Mouse (Mus musculus) CH12.LX (cell line): ENCODE results near the gene Ing1. TPM values are rescaled to one million over a fixed set of nuclear protein-coding genes. Genes with fewer than 3 reads are reported as not detected.

Experiments used
- DNase-seq: peaks from one replicate; pipeline ENCODE4 v3.0.0-alpha.2; 2013; ENCODE audit errors: extremely low read depth
- H3K27ac ChIP-seq: 2 replicates; pipeline ENCODE4 v1.5.1; 2012; ENCODE audit warnings: low read depth, mild to moderate bottlenecking, control low read depth, moderate library complexity; ENCODE audit not compliant: insufficient read depth
- H3K27me3 ChIP-seq: replicated peaks from 2 replicates; pipeline ENCODE3; 2012; ENCODE audit warnings: inconsistent platforms
- H3K36me3 ChIP-seq, 2 experiments: replicated peaks in 1 of 2; 2 replicates each; pipeline versions ENCODE3 to v1.6.1; 2012; ENCODE audit warnings: inconsistent platforms in 1 of 2, low read length in 1 of 2, mild to moderate bottlenecking in 1 of 2, mixed read lengths in 1 of 2, moderate library complexity in 1 of 2; ENCODE audit not compliant: control insufficient read depth in 1 of 2, insufficient read depth in 1 of 2
- H3K4me1 ChIP-seq, 2 experiments: 2 replicates each; pipeline ENCODE4 v1.6.1; 2012; ENCODE audit warnings: inconsistent platforms in 1 of 2, moderate library complexity in 1 of 2; ENCODE audit not compliant: insufficient read depth in 2 of 2, control insufficient read depth in 1 of 2
- H3K4me2 ChIP-seq: 2 replicates; pipeline ENCODE4 v1.6.1; 2012; ENCODE audit warnings: low read depth, mild to moderate bottlenecking, control low read depth; ENCODE audit not compliant: poor library complexity, insufficient read depth, severe bottlenecking
- H3K4me3 ChIP-seq, 3 experiments: fragments of 150-350 bp in 1 of 3; sonication (generic) in 1 of 3; replicated peaks in 1 of 3; 2 replicates each; pipeline versions ENCODE3 to v1.5.1; 2011 to 2012; ENCODE audit warnings: low read depth in 2 of 3, low read length in 2 of 3, mild to moderate bottlenecking in 2 of 3, moderate library complexity in 2 of 3, control low read depth in 1 of 3, improper control_type of control experiment in 1 of 3, inconsistent platforms in 1 of 3, mixed read lengths in 1 of 3; ENCODE audit not compliant: poor library complexity in 1 of 3
- H3K79me2 ChIP-seq: replicated peaks from 2 replicates; pipeline ENCODE4 v1.6.1; 2012; ENCODE audit warnings: mild to moderate bottlenecking, moderate library complexity; ENCODE audit not compliant: control insufficient read depth, poor library complexity, insufficient read depth, severe bottlenecking; ENCODE audit errors: extremely low read depth
- H3K9ac ChIP-seq: 2 replicates; pipeline ENCODE4 v1.6.1; 2012; ENCODE audit warnings: low read depth, mild to moderate bottlenecking, control low read depth, moderate library complexity; ENCODE audit not compliant: insufficient read depth
- H3K9me3 ChIP-seq: replicated peaks from 2 replicates; pipeline ENCODE3; 2012; ENCODE audit warnings: low read length, inconsistent platforms, mixed read lengths
- BHLHE40 ChIP-seq: IDR thresholded peaks from 2 replicates; pipeline ENCODE4 v1.6.1; 2011; ENCODE audit warnings: mild to moderate bottlenecking, low read depth, low read length, improper control_type of control experiment
- CHD1 ChIP-seq: IDR thresholded peaks from 2 replicates; pipeline ENCODE4 v1.6.1; 2012; ENCODE audit warnings: low read depth, low read length, improper control_type of control experiment, inconsistent platforms
- CTCF ChIP-seq, 2 experiments: IDR thresholded peaks in 1 of 2; conservative IDR thresholded peaks in 1 of 2; 2 replicates each; pipeline ENCODE4 v1.5.1; 2011 to 2012; ENCODE audit warnings: low read depth in 2 of 2, low read length in 2 of 2, improper control_type of control experiment in 1 of 2, inconsistent platforms in 1 of 2, mild to moderate bottlenecking in 1 of 2, moderate library complexity in 1 of 2
- E2F4 ChIP-seq: IDR thresholded peaks from 2 replicates; pipeline ENCODE4 v1.6.1; 2011; ENCODE audit warnings: low read depth, low read length, improper control_type of control experiment; ENCODE audit not compliant: insufficient replicate concordance
- EP300 ChIP-seq: IDR thresholded peaks from 2 replicates; pipeline ENCODE4 v1.6.1; 2011; ENCODE audit warnings: low read length, improper control_type of control experiment
- IRF4 ChIP-seq: IDR thresholded peaks from 2 replicates; pipeline ENCODE4 v1.6.1; 2014; ENCODE audit warnings: low read depth, mild to moderate bottlenecking, inconsistent platforms, low read length, improper control_type of control experiment
- JUN ChIP-seq: IDR thresholded peaks from 2 replicates; pipeline ENCODE4 v1.6.1; 2011; ENCODE audit warnings: low read depth, mild to moderate bottlenecking, low read length, improper control_type of control experiment, moderate library complexity; ENCODE audit not compliant: insufficient read depth
- JUND ChIP-seq: conservative IDR thresholded peaks from 2 replicates; pipeline ENCODE4 v1.6.1; 2011; ENCODE audit warnings: low read depth, low read length, improper control_type of control experiment
- MAFK ChIP-seq: IDR thresholded peaks from 2 replicates; pipeline ENCODE4 v1.6.1; 2011; ENCODE audit warnings: low read length, improper control_type of control experiment; ENCODE audit not compliant: insufficient replicate concordance
- MAX ChIP-seq: IDR thresholded peaks from 2 replicates; pipeline ENCODE4 v1.6.1; 2011; ENCODE audit warnings: low read length, improper control_type of control experiment
- MXI1 ChIP-seq: IDR thresholded peaks from 2 replicates; pipeline ENCODE4 v1.6.1; 2011; ENCODE audit warnings: mild to moderate bottlenecking, low read depth, low read length, improper control_type of control experiment
- NRF1 ChIP-seq: IDR thresholded peaks from 2 replicates; pipeline ENCODE4 v1.6.1; 2014; ENCODE audit warnings: low read depth, mild to moderate bottlenecking, inconsistent platforms, low read length, improper control_type of control experiment, moderate library complexity
- PAX5 ChIP-seq: IDR thresholded peaks from 2 replicates; pipeline ENCODE4 v1.6.1; 2012; ENCODE audit warnings: low read length, inconsistent platforms, mixed read lengths
- RAD21 ChIP-seq: IDR thresholded peaks from 2 replicates; pipeline ENCODE4 v1.6.1; 2011; ENCODE audit warnings: low read depth, mild to moderate bottlenecking, low read length, improper control_type of control experiment, moderate library complexity
- RCOR1 ChIP-seq: conservative IDR thresholded peaks from 2 replicates; pipeline ENCODE4 v1.6.1; 2012; ENCODE audit warnings: low read depth, mild to moderate bottlenecking, inconsistent platforms, low read length, improper control_type of control experiment
- SIN3A ChIP-seq: IDR thresholded peaks from 2 replicates; pipeline ENCODE4 v1.6.1; 2012; ENCODE audit warnings: low read length, improper control_type of control experiment, inconsistent platforms
- TCF12 ChIP-seq: IDR thresholded peaks from 2 replicates; pipeline ENCODE4 v1.6.1; 2014; ENCODE audit warnings: low read depth, mild to moderate bottlenecking, inconsistent platforms, low read length, improper control_type of control experiment
- USF1 ChIP-seq: IDR thresholded peaks from 2 replicates; pipeline ENCODE4 v1.6.1; 2014; ENCODE audit warnings: low read depth, mild to moderate bottlenecking, inconsistent platforms, low read length, improper control_type of control experiment
- USF2 ChIP-seq: conservative IDR thresholded peaks from 2 replicates; pipeline ENCODE4 v1.6.1; 2011; ENCODE audit warnings: low read depth, low read length, improper control_type of control experiment
- ZC3H11A ChIP-seq: IDR thresholded peaks from 2 replicates; pipeline ENCODE4 v1.6.1; 2012; ENCODE audit warnings: low read depth, mild to moderate bottlenecking, inconsistent platforms, low read length, improper control_type of control experiment
- ZKSCAN1 ChIP-seq: IDR thresholded peaks from 2 replicates; pipeline ENCODE4 v1.6.1; 2012; ENCODE audit warnings: low read depth, inconsistent platforms, low read length, improper control_type of control experiment, borderline replicate concordance
- ZMIZ1 ChIP-seq: IDR thresholded peaks from 2 replicates; pipeline ENCODE4 v1.6.1; 2012; ENCODE audit warnings: low read depth, mild to moderate bottlenecking, inconsistent platforms, low read length, improper control_type of control experiment
- dilution Hi-C: fragments of 300-500 bp; cut with MboI; formaldehyde crosslinking; loops from 2 replicates; pipeline ENCODE4 v1.14.3; 2020; ENCODE audit warnings: low sequenced_read_pairs; ENCODE audit not compliant: extremely low pct_unique_long_range_greater_than_20kb, extremely low pct_ligation_motif_present
- in situ Hi-C: fragments of 300-500 bp; cut with MboI; formaldehyde crosslinking; loops from 3 replicates; pipeline ENCODE4 v1.14.3; 2019; ENCODE audit warnings: low sequenced_read_pairs, low pct_ligation_motif_present, low pct_unique_long_range_greater_than_20kb, mixed read lengths
- polyA plus RNA-seq: library from polyadenylated mRNA; unstranded; fragments of >175 nt; gene quantifications from 2 replicates; pipeline ENCODE4 v1.2.1, GENCODE M21; 2012; ENCODE audit warnings: low read depth; ENCODE audit not compliant: insufficient read length
- total RNA-seq, 2 experiments: library from RNA; depleted of rRNA; stranded (reverse); fragments of 300-350 nt in 1 of 2; fragments of >200 nt in 1 of 2; gene quantifications; 2 replicates each; pipeline ENCODE4 v1.2.3; 2012 to 2014

Ing1 gene
- total and polyA plus RNA-seq, 3 experiments = 30.9 to 47.8 (median 33.8) TPM

GRCm38 (mm10) chr8:11591837-11592236 is 36.5 kb downstream of the Ing1 start:
- Histone ChIP-seq H3K36me3 (no peaks in the 10 kb centered on the region), H3K4me2 (no peak overlapping the region), H3K4me1 (peaks cover 4 to 6% of the 10 kb centered on the region in 2 experiments; a peak in 3 of 4 replicates), H3K9ac (no peak overlapping the region), H3K4me3 (no peak overlapping the region), H3K27ac (no peak overlapping the region), H3K79me2 (no peaks in the 10 kb centered on the region), H3K27me3 (no peaks in the 10 kb centered on the region), H3K9me3 (peaks cover 2% of the 10 kb centered on the region)
- dilution Hi-C loops (no loop called here), in situ Hi-C loops (no loop called here)
- DNase-seq = no peak
- TF ChIP-seq E2F4 (no peak), USF1 (no peak), PAX5 (no peak), MAFK (no peak)

- Histone ChIP-seq H3K4me2 (no peak overlapping the region), H3K36me3 (no peaks in the 10 kb centered on the region), H3K27me3 (no peaks in the 10 kb centered on the region), H3K79me2 (no peaks in the 10 kb centered on the region), H3K4me1 (peaks cover 4 to 6% of the 10 kb centered on the region in 2 experiments; a peak in 3 of 4 replicates), H3K9ac (no peak overlapping the region), H3K4me3 (no peak overlapping the region), H3K9me3 (peaks cover 6% of the 10 kb centered on the region), H3K27ac (no peak overlapping the region)
- in situ Hi-C loops (no loop called here), dilution Hi-C loops (no loop called here)
- TF ChIP-seq JUN = no peak
- DNase-seq = no peak
Observed at GRCm38 (mm10) chr8:11592296-11592695, 36.9 kb downstream of the Ing1 start.

- in situ Hi-C loops (no loop called here), dilution Hi-C loops (no loop called here)
- Histone ChIP-seq H3K27ac (no peak overlapping the region), H3K4me3 (no peak overlapping the region), H3K27me3 (no peaks in the 10 kb centered on the region), H3K9me3 (peaks cover 6% of the 10 kb centered on the region), H3K36me3 (no peaks in the 10 kb centered on the region), H3K79me2 (no peaks in the 10 kb centered on the region), H3K4me2 (no peak overlapping the region), H3K9ac (no peak overlapping the region), H3K4me1 (peaks cover 4 to 6% of the 10 kb centered on the region in 2 experiments; a peak in 3 of 4 replicates)
- DNase-seq = no peak
- TF ChIP-seq PAX5 = no peak
- no peak for TF ChIP-seq NRF1
- TF ChIP-seq ZC3H11A = no peak
- TF ChIP-seq RCOR1 = no peak
- no peak for TF ChIP-seq TCF12
- no peak for TF ChIP-seq SIN3A
- no peak for TF ChIP-seq ZMIZ1
- TF ChIP-seq CHD1 = no peak
- TF ChIP-seq MAX = no peak
- no peak for TF ChIP-seq ZKSCAN1
- TF ChIP-seq E2F4 = no peak
- no peak for TF ChIP-seq JUND
- TF ChIP-seq RAD21 = no peak
- no peak for TF ChIP-seq USF2
- TF ChIP-seq CTCF (conservative IDR thresholded peaks at IDR 0.05 in 1 of 2, IDR thresholded peaks at IDR 0.05 in 1 of 2; ENCODE audit: low read depth in 2 of 2, low read length in 2 of 2) = no peak
- TF ChIP-seq BHLHE40 = no peak
- TF ChIP-seq MXI1 = no peak
- no peak for TF ChIP-seq EP300
- no peak for TF ChIP-seq IRF4
- TF ChIP-seq MAFK = no peak
Observed at GRCm38 (mm10) chr8:11593222-11593884, 38.0 kb downstream of the Ing1 start.
